Mouse (Mus musculus): Measurements from ENCODE around the gene Gm21244.
"Not testable (repeated sequence)": the region's sequence is repeated elsewhere in the genome, so short reads cannot be mapped to it uniquely, and the experiment has no call there.

The Gm21244 gene

GRCm38 (mm10) chrY:7169193-7169592 lies at the start of gene Gm21244:
TSS of gene Gm21244 (minus strand) at chrY:7169293.
- DNase-seq (ENCODE audit: low read depth, low spot score) = not testable (repeated sequence)

Data from embryo, embryonic 11.5 days (tissue).